Mouse (Mus musculus): ENCODE measurements around the gene Pip5k1b. TPM values are rescaled to one million over a fixed set of nuclear protein-coding genes. Genes with fewer than 3 reads are reported as not detected.

The Pip5k1b gene
- polyA plus RNA-seq, 1 experiment from 2014 or later = 1.2 TPM

DNA sequence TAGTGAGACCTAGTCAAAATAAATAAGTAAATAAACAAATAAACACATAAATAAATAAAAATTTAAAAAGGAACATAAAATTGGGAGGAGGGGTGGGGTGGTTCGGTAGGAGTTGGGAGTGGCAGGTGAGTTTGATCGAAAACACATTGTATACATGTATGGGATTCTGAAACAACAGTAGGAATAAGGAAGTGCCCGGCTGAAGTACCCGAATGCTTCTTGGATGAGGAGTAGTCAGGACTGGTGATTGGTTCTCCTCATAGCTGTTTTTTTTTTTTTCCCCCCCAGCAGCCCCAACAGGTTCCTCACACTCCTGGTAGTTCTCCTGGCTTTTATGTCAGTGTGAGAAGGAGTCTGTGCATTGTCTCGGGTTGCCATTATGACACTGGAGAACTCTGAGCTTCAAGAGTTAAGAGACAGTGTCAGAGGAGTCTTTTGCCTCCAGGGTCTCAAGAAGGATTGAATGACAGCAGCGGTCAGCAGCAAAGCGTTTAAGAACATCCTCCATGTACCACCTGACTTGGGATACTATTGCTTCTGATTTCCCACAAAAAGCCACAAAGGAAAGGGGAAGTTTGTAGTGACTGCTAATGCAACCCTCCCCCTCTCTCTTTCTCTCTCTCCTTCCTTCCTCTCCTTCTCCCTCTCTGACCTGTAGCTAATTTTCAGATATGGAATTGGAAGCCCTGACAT is 274.2 kb downstream of the Pip5k1b start:
- Histone ChIP-seq H3K27me3 (replicated peaks; ENCODE audit: low read depth, poor library complexity, severe bottlenecking) (no peaks in the 10 kb centered on the region), H3K36me3 (replicated peaks) (peaks cover 14% of the 10 kb centered on the region), H3K9me3 (no peaks in the 10 kb centered on the region), H3K27ac (replicated peaks) (no peak overlapping the region), H3K4me3 (peak overlapping the region; percentile 76), H3K4me1 (peaks cover 11% of the 10 kb centered on the region)
- WGBS = 60% methylated on average over 7 of the region's 7 CpGs
- DNase-seq (ENCODE audit: low spot score) = no peak

- Histone ChIP-seq H3K9me3 (no peaks in the 10 kb centered on the region), H3K27ac (replicated peaks) (peak within 1 kb of the TSS; percentile 97), H3K4me3 (peak within 1 kb of the TSS; percentile 76), H3K4me1 (peaks cover 11% of the 10 kb centered on the region), H3K36me3 (replicated peaks) (peaks cover 20% of the 10 kb centered on the region), H3K27me3 (replicated peaks; ENCODE audit: low read depth, poor library complexity, severe bottlenecking) (no peaks in the 10 kb centered on the region)
- peak; percentile 86 for DNase-seq (ENCODE audit: low spot score)
- under 1% methylated on average over 18 of the region's 22 CpGs for WGBS
These were observed 275.0 kb downstream of the Pip5k1b start, which contains the start of gene Fxn for GRCm38 (mm10) chr19:24280601-24281228. Gene Fxn (minus strand): TSS chr19:24280605.

- Histone ChIP-seq H3K27me3 (replicated peaks; ENCODE audit: low read depth, poor library complexity, severe bottlenecking) (no peaks in the 10 kb centered on the region), H3K4me1 (peaks cover 11% of the 10 kb centered on the region), H3K9me3 (no peaks in the 10 kb centered on the region), H3K27ac (replicated peaks) (peak overlapping the region; percentile 97), H3K36me3 (replicated peaks) (peaks cover 28% of the 10 kb centered on the region), H3K4me3 (peak overlapping the region; percentile 76)
- under 1% methylated on average over 78 of the region's 78 CpGs for WGBS
- peak; percentile 88 for DNase-seq (ENCODE audit: low spot score)
These were observed 275.7 kb downstream of the Pip5k1b start for GRCm38 (mm10) chr19:24279706-24280600.

DNA sequence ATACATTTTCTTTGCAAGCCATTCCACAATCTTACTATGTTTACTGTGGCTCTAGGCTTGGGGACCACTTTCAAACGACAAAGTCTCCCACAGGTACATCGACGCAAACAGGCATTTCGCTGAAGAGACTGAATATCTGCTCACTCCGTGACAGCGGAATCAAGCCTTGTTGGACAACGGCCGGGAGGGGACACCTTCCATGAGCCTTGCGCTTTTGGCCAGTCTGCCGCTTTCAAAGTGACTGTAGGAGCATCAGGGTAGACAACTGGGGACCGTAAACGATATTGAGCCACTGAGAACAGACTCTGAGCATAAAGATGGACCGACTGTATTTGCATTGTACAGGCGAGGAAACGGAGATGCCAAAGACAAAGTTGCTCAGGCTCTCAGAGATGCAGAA is 276.8 kb downstream of the Pip5k1b start:
- H3K36me3 ChIP-seq (replicated peaks) = peaks cover 31% of the 10 kb centered on the region
- no peak for DNase-seq (ENCODE audit: low spot score)
- H3K27ac ChIP-seq (replicated peaks) = peak overlapping the region; percentile 97
- H3K9me3 ChIP-seq = no peaks in the 10 kb centered on the region
- H3K27me3 ChIP-seq (replicated peaks; ENCODE audit: low read depth, poor library complexity, severe bottlenecking) = no peaks in the 10 kb centered on the region
- H3K4me1 ChIP-seq = peaks cover 11% of the 10 kb centered on the region
- H3K4me3 ChIP-seq = peak overlapping the region; percentile 76
- WGBS = 91% methylated on average over 15 of the region's 15 CpGs

DNA sequence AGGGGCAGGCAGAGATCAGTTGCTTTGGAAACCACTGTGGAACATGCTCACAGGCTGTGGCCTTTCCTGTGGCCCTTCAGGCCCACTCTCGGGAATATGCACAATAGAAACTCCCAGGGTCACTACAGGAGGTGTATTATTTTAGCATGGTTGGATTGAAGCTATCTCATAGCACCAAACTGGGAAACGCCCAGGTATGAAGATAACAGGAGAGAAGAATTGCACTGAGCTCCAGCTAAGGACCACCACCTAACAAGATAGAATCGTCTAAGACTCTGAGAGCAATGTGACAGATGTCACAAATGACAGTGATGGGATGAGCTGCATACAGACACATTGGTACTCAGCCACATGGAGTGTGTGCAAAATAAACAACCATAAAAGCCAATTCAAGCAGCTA is 281.4 kb downstream of the Pip5k1b start:
- Histone ChIP-seq H3K36me3 (replicated peaks) (peaks cover 44% of the 10 kb centered on the region), H3K27me3 (replicated peaks; ENCODE audit: low read depth, poor library complexity, severe bottlenecking) (no peaks in the 10 kb centered on the region), H3K27ac (replicated peaks) (no peak overlapping the region), H3K4me1 (peaks cover 22% of the 10 kb centered on the region), H3K4me3 (no peak overlapping the region), H3K9me3 (no peaks in the 10 kb centered on the region)
- WGBS = 88% methylated on average over 3 of the region's 3 CpGs
- no peak for DNase-seq (ENCODE audit: low spot score)

- Histone ChIP-seq H3K36me3 (replicated peaks) (peaks cover 42% of the 10 kb centered on the region), H3K27me3 (replicated peaks; ENCODE audit: low read depth, poor library complexity, severe bottlenecking) (no peaks in the 10 kb centered on the region), H3K27ac (replicated peaks) (no peak overlapping the region), H3K9me3 (no peaks in the 10 kb centered on the region), H3K4me3 (peak overlapping the region; percentile 22; the same call in 1 of the 2 replicates), H3K4me1 (peaks cover 16% of the 10 kb centered on the region)
- 45% methylated on average over 16 of the region's 16 CpGs for WGBS
- peak; percentile 86 for DNase-seq (ENCODE audit: low spot score)
These were observed 283.8 kb downstream of the Pip5k1b start for GRCm38 (mm10) chr19:24271746-24272426.

DNA sequence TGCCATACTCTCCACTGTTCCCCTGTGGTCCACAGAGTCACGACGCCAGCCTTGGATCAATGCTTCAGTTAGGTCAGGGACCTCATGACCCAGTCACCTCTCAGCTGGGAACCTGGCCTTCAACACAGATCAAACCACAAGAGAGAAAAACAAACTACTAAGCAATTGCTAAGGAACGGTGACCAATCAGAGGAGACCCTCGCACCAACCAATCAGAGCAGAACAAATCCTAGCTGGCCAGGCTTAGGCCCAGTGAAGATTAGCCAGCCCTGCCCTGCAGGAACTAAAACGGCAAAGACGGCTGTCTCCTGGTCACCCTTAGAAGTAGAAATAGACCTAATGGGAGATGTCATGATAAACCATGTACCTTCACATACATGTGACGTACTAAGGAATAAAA is 284.3 kb downstream of the Pip5k1b start:
- Histone ChIP-seq H3K27ac (replicated peaks) (no peak overlapping the region; the same call in 1 of the 2 replicates), H3K9me3 (no peaks in the 10 kb centered on the region), H3K4me1 (peaks cover 16% of the 10 kb centered on the region), H3K27me3 (replicated peaks; ENCODE audit: low read depth, poor library complexity, severe bottlenecking) (no peaks in the 10 kb centered on the region), H3K36me3 (replicated peaks) (peaks cover 40% of the 10 kb centered on the region), H3K4me3 (peak overlapping the region; percentile 22; the same call in 1 of the 2 replicates)
- WGBS = 34% methylated on average over 7 of the region's 7 CpGs
- DNase-seq (ENCODE audit: low spot score) = peak; percentile 36

DNA sequence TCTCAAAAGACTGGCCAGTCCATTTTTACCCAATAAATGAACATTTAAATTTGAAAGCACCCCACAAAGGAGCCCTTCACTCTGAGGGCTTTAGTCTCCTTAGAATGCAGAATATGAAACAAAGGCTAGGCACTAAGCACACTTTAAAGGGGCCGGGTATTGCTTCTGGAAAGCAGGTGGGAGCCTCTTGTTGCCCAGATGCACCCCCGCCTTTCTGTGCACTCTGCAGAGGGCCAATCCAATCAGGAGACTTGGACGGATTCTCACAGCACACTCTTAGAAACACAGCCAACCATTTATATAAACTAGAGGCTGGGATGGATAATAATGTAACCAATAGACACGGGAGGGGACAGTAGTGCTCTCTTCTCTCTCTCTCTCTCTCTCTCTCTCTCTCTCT is 287.1 kb downstream of the Pip5k1b start:
- DNase-seq (ENCODE audit: low spot score) = no peak
- H3K4me3 ChIP-seq = no peak overlapping the region
- H3K36me3 ChIP-seq (replicated peaks) = peaks cover 52% of the 10 kb centered on the region
- no peaks in the 10 kb centered on the region for H3K9me3 ChIP-seq
- 0 out of 2 replicates have a peak overlapping the region, but pooled peaks have one; percentile 25 for H3K27ac ChIP-seq (replicated peaks)
- H3K4me1 ChIP-seq = peaks cover 16% of the 10 kb centered on the region
- 66% methylated on average over 4 of the region's 4 CpGs for WGBS
- H3K27me3 ChIP-seq (replicated peaks; ENCODE audit: low read depth, poor library complexity, severe bottlenecking) = no peaks in the 10 kb centered on the region

DNA sequence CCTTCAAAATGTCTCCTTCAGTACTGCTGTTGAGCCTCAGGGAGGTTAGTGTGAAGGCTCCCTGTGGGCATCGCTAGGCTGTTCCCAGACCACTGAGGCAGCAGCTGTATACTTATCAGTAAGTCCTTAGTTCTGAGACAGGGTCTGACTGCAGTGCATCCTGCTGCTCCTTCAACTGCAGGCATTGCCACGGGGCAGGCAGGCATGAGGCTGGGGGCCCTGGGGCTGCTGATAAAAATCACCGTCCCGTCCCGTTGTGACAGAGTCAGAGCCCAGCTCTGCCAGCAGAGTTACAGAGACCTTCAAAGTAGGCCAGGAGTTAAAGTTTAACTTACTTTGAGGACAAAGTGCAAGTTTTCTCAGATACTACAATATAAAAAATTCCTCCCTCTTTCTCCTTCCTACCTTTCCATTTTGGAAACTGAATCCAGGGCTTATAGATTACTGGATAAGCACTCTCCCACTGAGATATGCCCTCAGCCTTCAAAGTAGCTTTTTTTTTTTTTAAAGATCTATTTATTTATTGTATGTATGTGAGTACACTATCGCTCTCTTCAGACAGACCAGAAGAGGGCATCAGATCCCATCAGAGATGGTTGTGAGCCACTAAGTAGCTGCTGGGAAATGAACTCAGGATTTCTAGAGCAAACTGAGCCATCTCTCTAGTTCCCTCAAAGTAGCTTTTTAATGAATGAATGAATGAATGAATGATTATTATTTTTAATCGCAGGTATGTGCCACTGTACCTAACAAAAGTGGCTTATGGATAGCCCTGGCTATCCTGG is 289.4 kb downstream of the Pip5k1b start:
- peaks cover 71% of the 10 kb centered on the region for H3K36me3 ChIP-seq (replicated peaks)
- no peak overlapping the region for H3K4me3 ChIP-seq
- H3K27ac ChIP-seq (replicated peaks) = no peak overlapping the region
- H3K4me1 ChIP-seq = peaks cover 9% of the 10 kb centered on the region
- DNase-seq (ENCODE audit: low spot score) = no peak
- H3K27me3 ChIP-seq (replicated peaks; ENCODE audit: low read depth, poor library complexity, severe bottlenecking) = no peaks in the 10 kb centered on the region
- WGBS = 87% methylated on average over 7 of the region's 7 CpGs
- no peaks in the 10 kb centered on the region for H3K9me3 ChIP-seq

DNA sequence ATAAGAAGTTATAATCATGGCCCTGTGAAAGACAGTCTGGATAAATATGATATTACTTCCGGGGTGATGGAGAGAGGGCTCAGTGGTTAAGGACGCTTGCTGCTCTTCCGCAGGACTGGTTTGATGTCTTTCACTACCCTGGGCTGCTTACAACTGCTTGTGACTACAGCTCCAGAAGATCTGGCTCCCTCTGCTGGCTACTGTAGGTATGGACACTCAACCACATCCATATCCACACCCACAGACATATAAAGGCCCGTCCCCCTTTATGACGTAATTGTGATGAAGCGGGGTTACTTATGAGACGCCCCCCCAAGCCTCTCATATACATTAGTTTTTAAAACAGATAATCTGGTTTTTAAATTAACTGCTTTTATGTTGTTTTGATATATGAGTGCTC is 290.7 kb downstream of the Pip5k1b start:
- no peaks in the 10 kb centered on the region for H3K27me3 ChIP-seq (replicated peaks; ENCODE audit: low read depth, poor library complexity, severe bottlenecking)
- H3K4me1 ChIP-seq = no peaks in the 10 kb centered on the region
- peak; percentile 79 for DNase-seq (ENCODE audit: low spot score)
- H3K36me3 ChIP-seq (replicated peaks) = peaks cover 68% of the 10 kb centered on the region
- 55% methylated on average over 7 of the region's 7 CpGs for WGBS
- H3K27ac ChIP-seq (replicated peaks) = no peak overlapping the region
- H3K9me3 ChIP-seq = no peaks in the 10 kb centered on the region
- H3K4me3 ChIP-seq = no peak overlapping the region

- 88% methylated on average over 14 of the region's 14 CpGs for WGBS
- Histone ChIP-seq H3K9me3 (no peaks in the 10 kb centered on the region), H3K36me3 (replicated peaks) (peaks cover 62% of the 10 kb centered on the region), H3K27me3 (replicated peaks; ENCODE audit: low read depth, poor library complexity, severe bottlenecking) (no peaks in the 10 kb centered on the region), H3K4me1 (no peaks in the 10 kb centered on the region), H3K27ac (replicated peaks) (no peak overlapping the region), H3K4me3 (no peak overlapping the region)
- no peak for DNase-seq (ENCODE audit: low spot score)
These were observed 292.9 kb downstream of the Pip5k1b start for GRCm38 (mm10) chr19:24262736-24263135.

All from embryonic facial prominence, embryonic 10.5 days (tissue).